Mouse (Mus musculus) G1E (cell line): ENCODE results near the gene Kat6b. TPM values are rescaled to one million over a fixed set of nuclear protein-coding genes. Genes with fewer than 3 reads are reported as not detected.

Source experiments
- ATAC-seq: 2 replicates; pipeline ENCODE4 v1.8.0; 2016; ENCODE audit warnings: mild to moderate bottlenecking; ENCODE audit not compliant: insufficient number of reproducible peaks, poor library complexity, low FRiP score, severe bottlenecking; ENCODE audit errors: extremely low read depth
- DNase-seq: peaks from one replicate; pipeline ENCODE4 v3.0.0; 2012; ENCODE audit warnings: low spot score
- H3K27me3 ChIP-seq: 2 replicates; pipeline ENCODE4 v1.6.1; 2012; ENCODE audit warnings: mild to moderate bottlenecking, low read length, inconsistent platforms; ENCODE audit not compliant: insufficient read depth
- H3K36me3 ChIP-seq: replicated peaks from 2 replicates; pipeline ENCODE3; 2012; ENCODE audit warnings: mild to moderate bottlenecking, inconsistent platforms
- H3K4me1 ChIP-seq: 2 replicates; pipeline ENCODE4 v1.6.1; 2012; ENCODE audit warnings: low read depth, low read length, inconsistent platforms, mixed read lengths; ENCODE audit not compliant: insufficient read depth
- H3K4me3 ChIP-seq: 2 replicates; pipeline ENCODE4 v1.5.1; 2012; ENCODE audit warnings: low read depth, mild to moderate bottlenecking, inconsistent platforms, low read length, moderate library complexity, mixed read lengths
- H3K9me3 ChIP-seq: replicated peaks from 2 replicates; pipeline ENCODE4 v1.6.1; 2012; ENCODE audit warnings: inconsistent platforms
- CTCF ChIP-seq: IDR thresholded peaks from 2 replicates; pipeline ENCODE4 v1.5.1; 2012; ENCODE audit warnings: low read depth, low read length, inconsistent platforms, mixed read lengths
- GATA1 ChIP-seq: IDR thresholded peaks from 2 replicates; pipeline ENCODE4 v1.6.1; 2012; ENCODE audit warnings: borderline replicate concordance, low read length, inconsistent platforms, mixed read lengths
- GATA2 ChIP-seq: IDR thresholded peaks from 2 replicates; pipeline ENCODE4 v1.6.1; 2012; ENCODE audit warnings: low read depth, low read length, inconsistent platforms, borderline replicate concordance
- POLR2AphosphoS5 ChIP-seq: IDR thresholded peaks from 2 replicates; pipeline ENCODE4 v1.6.1; 2012; ENCODE audit warnings: low read depth, low read length, inconsistent platforms; ENCODE audit not compliant: insufficient replicate concordance
- TAL1 ChIP-seq: conservative IDR thresholded peaks from 2 replicates; pipeline ENCODE4 v1.6.1; 2012; ENCODE audit warnings: low read depth, low read length, inconsistent platforms, mixed read lengths
- polyA plus RNA-seq: library from polyadenylated mRNA; stranded (reverse); fragments of >175 nt; gene quantifications from 2 replicates; pipeline ENCODE4 v1.2.3, GENCODE M21; 2012
- total RNA-seq, 2 experiments: library from RNA; stranded (forward) in 1 of 2; stranded (reverse) in 1 of 2; fragments of 200-1000 nt in 1 of 2; fragments of >200 nt in 1 of 2; fragmentation: Nextera tagmentation in 1 of 2; gene quantifications; 2 replicates each; pipeline ENCODE4 v1.2.3; 2014 to 2017

The Kat6b gene
- total RNA-seq (2014; fragmentation: Nextera tagmentation), result 30.1 and 56.7 TPM in 2 replicates
- 14.6 and 17.8 TPM in 2 replicates for total RNA-seq (2017)
- 2.8 and 4.1 TPM in 2 replicates for polyA plus RNA-seq

DNA sequence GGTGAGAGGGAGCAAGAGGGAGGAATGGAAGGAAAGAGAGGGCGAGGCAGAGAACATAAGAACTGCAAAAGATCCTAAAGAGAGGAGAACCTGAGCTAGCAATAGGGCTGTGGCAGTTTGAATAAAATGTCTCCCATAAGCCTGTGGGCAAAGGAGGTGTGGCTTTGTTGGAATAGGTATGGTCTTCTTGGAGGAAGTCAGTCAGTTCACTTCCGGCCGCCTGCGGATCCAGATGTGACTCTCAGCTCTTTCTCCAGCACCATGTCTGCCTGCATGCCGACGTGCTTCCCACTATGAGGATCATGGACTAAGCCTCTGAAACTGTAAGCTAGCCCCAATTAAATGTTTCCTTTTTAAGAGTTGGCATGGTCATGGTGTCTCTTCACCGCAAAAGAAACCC is at the start of gene Kat6b:
TSS of gene Kat6b (plus strand) at position 204 of the 400 bp plus-strand sequence.
- DNase-seq, result no peak
- Histone ChIP-seq H3K4me3 (no peak within 1 kb of the TSS), H3K36me3 (no peaks in the 10 kb centered on the region), H3K27me3 (peaks cover 13% of the 10 kb centered on the region), H3K9me3 (no peaks in the 10 kb centered on the region), H3K4me1 (no peaks in the 10 kb centered on the region)
- no peak for ATAC-seq
- no peak for TF ChIP-seq CTCF
- TF ChIP-seq GATA1, result no peak
- TF ChIP-seq TAL1, result no peak

DNA sequence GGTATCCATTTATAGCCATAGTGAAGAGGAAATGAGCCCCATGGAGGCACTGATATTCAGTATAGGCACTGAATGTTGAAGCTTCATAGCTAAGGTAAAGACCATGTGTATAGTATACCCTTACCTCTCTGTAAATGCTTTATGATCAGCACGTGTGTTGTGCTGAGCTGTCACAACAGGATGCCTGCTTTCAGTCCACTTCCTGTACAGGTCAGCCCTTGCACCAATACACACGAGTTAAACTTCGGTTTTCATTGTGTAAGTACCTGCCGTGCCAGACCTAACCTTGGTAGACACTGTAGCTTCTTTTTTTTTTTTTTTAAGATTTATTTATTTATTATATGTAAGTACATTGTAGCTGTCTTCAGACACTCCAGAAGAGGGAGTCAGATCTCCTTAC is 47.8 kb upstream of the Kat6b start:
- ATAC-seq (no peak), DNase-seq (no peak)
- no peaks in the 10 kb centered on the region for H3K9me3 ChIP-seq
- no peaks in the 10 kb centered on the region for H3K4me1 ChIP-seq
- no peak overlapping the region for H3K4me3 ChIP-seq
- no peak for TF ChIP-seq TAL1
- TF ChIP-seq GATA2, result no peak
- TF ChIP-seq GATA1, result no peak
- TF ChIP-seq POLR2AphosphoS5, result no peak
- TF ChIP-seq CTCF, result no peak
- H3K36me3 ChIP-seq, result peaks cover 79% of the 10 kb centered on the region
- no peaks in the 10 kb centered on the region for H3K27me3 ChIP-seq

DNA sequence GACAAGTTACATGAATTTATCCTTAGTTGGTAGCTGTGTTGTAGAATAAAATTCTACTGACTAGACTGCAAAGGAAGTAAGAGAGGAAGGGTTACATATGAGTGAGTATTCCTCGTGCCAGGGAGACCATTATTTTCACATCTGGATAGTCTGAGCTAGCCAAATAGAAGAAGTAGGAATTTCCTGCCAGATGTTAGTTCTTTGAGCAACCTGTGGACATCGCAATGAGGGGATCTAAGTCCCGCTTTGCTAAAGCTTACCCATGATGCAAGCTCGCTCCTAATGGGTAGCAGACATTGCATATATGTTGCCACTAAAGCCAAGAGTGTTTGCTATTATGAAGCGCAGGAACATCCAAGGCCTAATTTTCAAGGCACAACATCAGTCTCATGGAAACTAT is 47.2 kb upstream of the Kat6b start:
- Histone ChIP-seq H3K36me3 (peaks cover 79% of the 10 kb centered on the region), H3K4me3 (no peak overlapping the region), H3K9me3 (no peaks in the 10 kb centered on the region), H3K4me1 (no peaks in the 10 kb centered on the region), H3K27me3 (no peaks in the 10 kb centered on the region)
- TF ChIP-seq TAL1 (no peak), GATA2 (no peak), CTCF (no peak), GATA1 (no peak), POLR2AphosphoS5 (no peak)
- DNase-seq (no peak), ATAC-seq (no peak)

DNA sequence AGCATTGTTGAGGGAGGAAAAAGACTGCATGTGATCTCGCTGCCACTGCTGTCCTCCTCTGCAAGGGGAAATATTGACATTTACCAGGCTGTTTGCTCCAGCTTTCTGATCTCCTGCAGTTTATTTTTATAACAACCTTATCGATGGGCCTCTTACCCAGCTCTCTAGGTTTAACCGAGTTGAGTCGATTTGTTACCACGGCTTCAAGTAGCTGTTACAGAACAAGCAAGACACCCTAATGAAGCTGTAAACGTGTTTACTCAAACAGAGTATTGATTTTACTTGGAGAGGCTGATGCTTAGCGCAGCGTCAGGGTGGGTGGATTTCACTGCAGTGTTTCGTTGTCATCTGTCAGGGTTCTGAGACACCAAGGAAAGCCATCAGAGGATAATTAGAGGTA is 46.5 kb upstream of the Kat6b start:
- no peak for TF ChIP-seq POLR2AphosphoS5
- TF ChIP-seq CTCF, result no peak
- no peak for TF ChIP-seq GATA1
- no peak for TF ChIP-seq GATA2
- no peak for TF ChIP-seq TAL1
- H3K4me1 ChIP-seq, result no peaks in the 10 kb centered on the region
- no peak overlapping the region for H3K4me3 ChIP-seq
- no peak for DNase-seq
- no peaks in the 10 kb centered on the region for H3K9me3 ChIP-seq
- no peak for ATAC-seq
- no peaks in the 10 kb centered on the region for H3K27me3 ChIP-seq
- H3K36me3 ChIP-seq, result peaks cover 82% of the 10 kb centered on the region

DNA sequence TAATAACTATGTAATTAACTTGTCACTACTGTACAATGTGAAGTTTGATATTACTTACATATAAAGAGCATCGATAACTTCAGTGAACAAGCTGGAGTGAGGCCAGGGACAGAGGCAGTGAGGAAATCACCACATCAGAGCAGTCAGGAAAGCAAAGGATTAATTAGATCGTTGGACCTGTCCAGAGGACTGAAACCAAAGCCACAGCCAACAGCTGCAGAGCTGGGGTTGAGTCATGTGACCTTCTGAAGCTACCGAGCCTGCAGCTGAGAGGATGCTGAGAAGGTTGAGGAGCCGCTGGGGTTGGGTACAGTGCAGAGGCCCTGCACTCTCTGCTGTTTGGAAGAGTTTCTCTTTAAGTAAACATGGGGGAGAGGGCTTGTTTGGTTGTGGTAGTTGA is 41.4 kb upstream of the Kat6b start:
- Histone ChIP-seq H3K4me3 (no peak overlapping the region), H3K36me3 (peaks cover 86% of the 10 kb centered on the region), H3K9me3 (no peaks in the 10 kb centered on the region), H3K27me3 (no peaks in the 10 kb centered on the region), H3K4me1 (no peaks in the 10 kb centered on the region)
- TF ChIP-seq GATA2 (no peak), CTCF (no peak), TAL1 (no peak), GATA1 (no peak), POLR2AphosphoS5 (no peak)
- ATAC-seq (no peak), DNase-seq (no peak)

DNA sequence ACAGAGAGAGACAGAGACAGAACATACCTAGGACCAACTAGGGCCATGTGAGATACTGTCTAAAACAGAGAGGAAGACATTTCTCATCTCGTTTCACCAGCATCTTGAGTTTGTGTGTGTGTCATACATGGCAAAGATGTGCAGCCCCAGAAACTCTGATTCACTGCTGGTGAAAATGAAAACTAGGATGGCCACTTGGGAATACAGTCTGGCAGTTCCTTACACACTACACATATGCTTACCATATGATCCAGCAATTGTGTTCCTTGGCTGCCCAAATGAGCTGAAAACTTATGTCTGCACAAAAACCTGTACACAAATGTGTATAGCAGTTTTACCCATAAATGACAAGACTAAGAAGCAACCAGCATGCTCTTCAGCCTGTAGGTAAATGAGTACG is 40.7 kb upstream of the Kat6b start:
- H3K27me3 ChIP-seq, result no peaks in the 10 kb centered on the region
- TF ChIP-seq GATA2, result no peak
- TF ChIP-seq TAL1, result no peak
- no peak for TF ChIP-seq GATA1
- no peak for TF ChIP-seq POLR2AphosphoS5
- TF ChIP-seq CTCF, result no peak
- H3K9me3 ChIP-seq, result no peaks in the 10 kb centered on the region
- no peak overlapping the region for H3K4me3 ChIP-seq
- no peak for DNase-seq
- no peaks in the 10 kb centered on the region for H3K4me1 ChIP-seq
- H3K36me3 ChIP-seq, result peaks cover 84% of the 10 kb centered on the region
- ATAC-seq, result no peak

DNA sequence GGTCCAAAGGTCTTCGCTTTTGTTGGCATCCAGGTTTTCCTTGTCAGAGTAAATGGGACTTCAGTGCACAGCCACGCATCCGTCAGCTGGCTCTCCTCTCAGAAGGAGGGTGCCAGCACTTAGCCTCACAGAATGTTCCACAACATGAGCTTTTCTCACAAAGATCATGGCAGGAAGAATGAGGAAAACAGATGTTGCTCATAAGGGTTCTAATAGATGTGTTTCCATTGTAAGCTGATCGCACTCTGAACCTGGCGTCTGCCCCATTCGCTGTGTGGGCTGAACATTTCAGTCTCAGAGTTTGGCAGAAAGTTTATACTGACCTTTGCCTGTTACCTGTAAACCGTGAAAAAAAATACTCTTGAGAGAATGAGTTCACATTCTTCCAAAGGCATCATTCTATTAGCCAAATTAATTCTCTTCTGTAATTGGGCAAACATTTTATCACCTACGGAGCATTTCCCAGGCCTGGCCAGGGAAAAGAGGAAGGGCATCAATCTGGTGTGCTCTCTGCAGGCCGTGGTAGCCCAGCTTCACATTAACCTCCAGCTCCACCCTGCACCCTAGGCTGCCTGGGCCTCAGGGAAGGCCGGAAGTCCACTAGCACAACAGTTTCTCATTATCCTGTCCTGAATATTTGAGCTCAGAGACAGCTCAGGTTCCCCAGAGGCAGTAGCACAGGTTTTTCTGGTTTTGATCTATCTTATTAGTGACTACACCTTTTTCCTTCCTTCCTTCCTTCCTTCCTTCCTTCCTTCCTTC is 39.3 kb upstream of the Kat6b start:
- Histone ChIP-seq H3K4me3 (no peak overlapping the region), H3K4me1 (no peaks in the 10 kb centered on the region), H3K27me3 (no peaks in the 10 kb centered on the region), H3K36me3 (peaks cover 85% of the 10 kb centered on the region), H3K9me3 (no peaks in the 10 kb centered on the region)
- ATAC-seq (no peak), DNase-seq (no peak)
- no peak for TF ChIP-seq GATA2
- TF ChIP-seq POLR2AphosphoS5, result no peak
- no peak for TF ChIP-seq CTCF
- no peak for TF ChIP-seq TAL1
- TF ChIP-seq GATA1, result no peak
